Mouse (Mus musculus): ENCODE results near the gene Abca13. TPM values are rescaled to one million over a fixed set of nuclear protein-coding genes. Genes with fewer than 3 reads are reported as not detected.
"Not testable (repeated sequence)": the region's sequence is repeated elsewhere in the genome, so short reads cannot be mapped to it uniquely, and the experiment has no call there.

The Abca13 gene
- total and polyA plus RNA-seq, 2 experiments from 2014 or later, result 0.05 to 0.06 TPM

GRCm38 (mm10) chr11:9213580-9213979 is 21.8 kb downstream of the Abca13 start:
- H3K27me3 ChIP-seq (ENCODE audit: insufficient read depth, low read length), result no peaks in the 10 kb centered on the region
- WGBS, result 82% methylated on average over 9 of the region's 9 CpGs

GRCm38 (mm10) chr11:9216252-9216651 is 24.5 kb downstream of the Abca13 start:
- DNase-seq (no peak), ATAC-seq (no peak)
- Histone ChIP-seq H3K27me3 (ENCODE audit: insufficient read depth, low read length) (no peaks in the 10 kb centered on the region), H3K4me2 (ENCODE audit: low read depth) (no peak overlapping the region), H3K4me1 (ENCODE audit: insufficient read depth) (no peaks in the 10 kb centered on the region), H3K9me3 (ENCODE audit: low read length) (no peaks in the 10 kb centered on the region), H3K9ac (no peak overlapping the region), H3K36me3 (ENCODE audit: insufficient read depth) (no peaks in the 10 kb centered on the region), H3K27ac (ENCODE audit: low read depth, low read length) (no peak overlapping the region), H3K4me3 (ENCODE audit: low read depth, low read length) (no peak overlapping the region)
- TF ChIP-seq CTCF (IDR thresholded peaks at IDR 0.05; ENCODE audit: low read depth), result no peak
- WGBS, result 30% methylated on average over 4 of the region's 4 CpGs

More at GRCm38 (mm10) chr11:9213580-9213979, 21.8 kb downstream of the Abca13 start:
- peak; percentile 77 for ATAC-seq
- H3K27ac ChIP-seq (ENCODE audit: low read depth, low read length), result no peak overlapping the region
- TF ChIP-seq CTCF (IDR thresholded peaks at IDR 0.05; ENCODE audit: low read depth), result no peak
- no peaks in the 10 kb centered on the region for H3K9me3 ChIP-seq (ENCODE audit: low read length)
- H3K36me3 ChIP-seq (ENCODE audit: insufficient read depth), result no peaks in the 10 kb centered on the region
- H3K9ac ChIP-seq, result no peak overlapping the region
- DNase-seq, result peak; percentile 24
- H3K4me1 ChIP-seq (ENCODE audit: insufficient read depth), result no peaks in the 10 kb centered on the region
- no peak overlapping the region for H3K4me3 ChIP-seq (ENCODE audit: low read depth, low read length)
- H3K4me2 ChIP-seq (ENCODE audit: low read depth), result no peak overlapping the region

GRCm38 (mm10) chr11:9220501-9220900 is 28.8 kb downstream of the Abca13 start:
- Histone ChIP-seq H3K27me3 (ENCODE audit: insufficient read depth, low read length) (no peaks in the 10 kb centered on the region), H3K9ac (no peak overlapping the region), H3K9me3 (ENCODE audit: low read length) (no peaks in the 10 kb centered on the region), H3K27ac (ENCODE audit: low read depth, low read length) (no peak overlapping the region), H3K36me3 (ENCODE audit: insufficient read depth) (no peaks in the 10 kb centered on the region), H3K4me3 (ENCODE audit: low read depth, low read length) (no peak overlapping the region), H3K4me1 (ENCODE audit: insufficient read depth) (no peaks in the 10 kb centered on the region), H3K4me2 (ENCODE audit: low read depth) (no peak overlapping the region)
- no peak for DNase-seq
- no peak for TF ChIP-seq CTCF (IDR thresholded peaks at IDR 0.05; ENCODE audit: low read depth)
- 90% methylated on average over 3 of the region's 3 CpGs for WGBS
- ATAC-seq, result no peak

- Histone ChIP-seq H3K36me3 (ENCODE audit: insufficient read depth) (no peaks in the 10 kb centered on the region), H3K4me1 (ENCODE audit: insufficient read depth) (no peaks in the 10 kb centered on the region), H3K27me3 (ENCODE audit: insufficient read depth, low read length) (no peaks in the 10 kb centered on the region), H3K9me3 (ENCODE audit: low read length) (no peaks in the 10 kb centered on the region), H3K9ac (no peak overlapping the region), H3K4me3 (ENCODE audit: low read depth, low read length) (no peak overlapping the region), H3K4me2 (ENCODE audit: low read depth) (no peak overlapping the region), H3K27ac (ENCODE audit: low read depth, low read length) (no peak overlapping the region)
- DNase-seq (no peak), ATAC-seq (no peak)
- TF ChIP-seq CTCF (IDR thresholded peaks at IDR 0.05; ENCODE audit: low read depth), result no peak
- 85% methylated on average over 1 of the region's 1 CpGs for WGBS
These were observed 29.9 kb downstream of the Abca13 start for GRCm38 (mm10) chr11:9221646-9222045.

- H3K9me3 ChIP-seq (ENCODE audit: low read length), result no peaks in the 10 kb centered on the region
- H3K9ac ChIP-seq, result no peak overlapping the region
- no peak for TF ChIP-seq CTCF (IDR thresholded peaks at IDR 0.05; ENCODE audit: low read depth)
- H3K27me3 ChIP-seq (ENCODE audit: insufficient read depth, low read length), result no peaks in the 10 kb centered on the region
- no peak overlapping the region for H3K4me2 ChIP-seq (ENCODE audit: low read depth)
- no peak for DNase-seq
- no peak overlapping the region for H3K27ac ChIP-seq (ENCODE audit: low read depth, low read length)
- H3K4me1 ChIP-seq (ENCODE audit: insufficient read depth), result no peaks in the 10 kb centered on the region
- 85% methylated on average over 4 of the region's 4 CpGs for WGBS
- ATAC-seq, result no peak
- H3K4me3 ChIP-seq (ENCODE audit: low read depth, low read length), result no peak overlapping the region
- no peaks in the 10 kb centered on the region for H3K36me3 ChIP-seq (ENCODE audit: insufficient read depth)
These were observed 34.7 kb downstream of the Abca13 start for GRCm38 (mm10) chr11:9226399-9226798.

GRCm38 (mm10) chr11:9249627-9250026 is 57.9 kb downstream of the Abca13 start:
- H3K9me3 ChIP-seq (ENCODE audit: low read length), result not testable (repeated sequence)
- WGBS, result 88% methylated on average over 5 of the region's 5 CpGs

GRCm38 (mm10) chr11:9263072-9263471 is 71.3 kb downstream of the Abca13 start:
- not testable (repeated sequence) for H3K27me3 ChIP-seq (ENCODE audit: insufficient read depth, low read length); H3K27ac ChIP-seq (ENCODE audit: low read depth, low read length); DNase-seq; H3K9me3 ChIP-seq (ENCODE audit: low read length); ATAC-seq; H3K4me2 ChIP-seq (ENCODE audit: low read depth); H3K36me3 ChIP-seq (ENCODE audit: insufficient read depth); H3K4me3 ChIP-seq (ENCODE audit: low read depth, low read length); H3K4me1 ChIP-seq (ENCODE audit: insufficient read depth); H3K9ac ChIP-seq
- 46% methylated on average over 3 of the region's 3 CpGs for WGBS

More at GRCm38 (mm10) chr11:9249627-9250026, 57.9 kb downstream of the Abca13 start:
- H3K36me3 ChIP-seq (ENCODE audit: insufficient read depth); H3K4me1 ChIP-seq (ENCODE audit: insufficient read depth); DNase-seq; ATAC-seq; H3K9ac ChIP-seq; H3K27ac ChIP-seq (ENCODE audit: low read depth, low read length); H3K4me2 ChIP-seq (ENCODE audit: low read depth); H3K27me3 ChIP-seq (ENCODE audit: insufficient read depth, low read length); H3K4me3 ChIP-seq (ENCODE audit: low read depth, low read length): not testable (repeated sequence)

GRCm38 (mm10) chr11:9269090-9269489 is 77.3 kb downstream of the Abca13 start:
- H3K4me2 ChIP-seq (ENCODE audit: low read depth), result no peak overlapping the region
- no peak overlapping the region for H3K4me3 ChIP-seq (ENCODE audit: low read depth, low read length)
- TF ChIP-seq CTCF (IDR thresholded peaks at IDR 0.05; ENCODE audit: low read depth), result no peak
- peak; percentile 18 for DNase-seq
- no peaks in the 10 kb centered on the region for H3K4me1 ChIP-seq (ENCODE audit: insufficient read depth)
- H3K36me3 ChIP-seq (ENCODE audit: insufficient read depth), result no peaks in the 10 kb centered on the region
- no peak overlapping the region for H3K9ac ChIP-seq
- 51% methylated on average over 3 of the region's 3 CpGs for WGBS
- no peaks in the 10 kb centered on the region for H3K9me3 ChIP-seq (ENCODE audit: low read length)
- ATAC-seq, result peak; percentile 71
- no peak overlapping the region for H3K27ac ChIP-seq (ENCODE audit: low read depth, low read length)
- no peaks in the 10 kb centered on the region for H3K27me3 ChIP-seq (ENCODE audit: insufficient read depth, low read length)
